Mouse (Mus musculus) c-Kit-negative CD71-positive TER-119-positive erythroid progenitor cells, embryonic 14.5 days (primary cell): ENCODE data around the gene Olfr601.
"Not testable (repeated sequence)": the region's sequence is repeated elsewhere in the genome, so short reads cannot be mapped to it uniquely, and the experiment has no call there.

Source experiments
- DNase-seq: peaks from one replicate; pipeline ENCODE4 v3.0.0-alpha.2; 2013; ENCODE audit warnings: low read depth, low spot score

The Olfr601 gene

DNA sequence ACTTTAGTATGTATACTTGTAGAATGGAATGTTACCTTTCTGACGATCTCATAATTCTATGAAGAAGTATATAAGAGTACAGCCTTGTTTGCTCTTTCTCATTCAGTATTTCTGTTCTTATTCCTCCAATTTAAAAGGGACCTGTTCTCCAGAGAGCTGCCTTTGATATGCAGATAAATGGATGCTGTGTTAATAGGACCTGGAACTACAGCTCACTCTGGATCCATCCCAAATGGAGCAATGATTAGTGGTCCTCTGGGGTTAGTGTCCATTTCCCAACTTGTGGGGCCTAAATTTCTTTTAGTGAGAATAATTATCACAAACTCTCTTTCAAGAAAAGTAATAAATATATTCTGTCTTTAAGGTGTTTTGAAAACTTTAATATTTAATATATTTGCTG lies at the start of gene Olfr601:
Gene Olfr601, minus strand, starts transcription at position 101 of the 400 bp plus-strand sequence.
- DNase-seq: no peak

DNA sequence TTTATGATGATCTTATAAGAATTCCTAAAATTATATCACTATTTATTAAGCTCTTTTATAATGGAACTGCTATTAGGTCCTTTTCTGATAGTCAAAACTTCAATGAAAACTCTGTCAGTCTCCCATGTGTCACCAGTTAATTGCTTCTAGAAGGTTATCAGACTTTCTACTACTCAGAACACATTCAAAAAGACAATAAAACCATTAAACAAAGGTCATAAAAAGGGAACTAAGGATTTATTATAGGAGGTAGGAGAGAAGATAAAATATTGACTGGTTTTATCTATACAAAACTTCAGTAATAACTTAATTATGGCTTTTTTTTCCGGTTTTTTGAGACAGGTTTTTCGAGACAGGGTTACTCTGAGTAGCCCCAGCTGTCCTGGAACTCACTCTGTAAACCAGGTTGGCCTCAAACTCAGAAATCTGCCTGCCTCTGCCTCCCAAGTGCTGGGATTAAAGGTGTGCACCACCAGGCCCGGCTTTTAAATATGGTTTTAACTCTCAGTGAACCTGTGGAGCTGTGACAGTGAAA lies 44.1 kb upstream of the Olfr601 start:
- not testable (repeated sequence) for DNase-seq

DNA sequence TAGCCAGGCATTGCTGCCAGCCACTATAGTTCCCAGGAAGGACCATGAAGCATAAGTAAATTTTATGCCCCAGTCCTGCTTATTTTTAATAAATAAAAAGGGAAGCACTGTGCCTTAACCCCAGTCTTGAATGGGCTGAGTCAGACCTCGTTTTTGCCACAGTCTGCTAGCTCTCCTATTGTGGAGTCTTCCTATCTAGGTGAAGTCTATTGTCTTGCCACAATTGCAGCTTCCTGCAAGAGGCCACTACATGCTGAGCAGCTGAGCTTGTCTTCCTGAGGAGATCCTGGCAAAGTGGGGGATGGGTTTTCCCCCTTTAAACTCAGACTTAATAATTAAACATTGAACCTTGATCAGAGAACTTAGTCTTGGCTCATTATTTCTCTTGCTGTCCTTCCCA lies 36.5 kb upstream of the Olfr601 start:
- DNase-seq: no peak

DNA sequence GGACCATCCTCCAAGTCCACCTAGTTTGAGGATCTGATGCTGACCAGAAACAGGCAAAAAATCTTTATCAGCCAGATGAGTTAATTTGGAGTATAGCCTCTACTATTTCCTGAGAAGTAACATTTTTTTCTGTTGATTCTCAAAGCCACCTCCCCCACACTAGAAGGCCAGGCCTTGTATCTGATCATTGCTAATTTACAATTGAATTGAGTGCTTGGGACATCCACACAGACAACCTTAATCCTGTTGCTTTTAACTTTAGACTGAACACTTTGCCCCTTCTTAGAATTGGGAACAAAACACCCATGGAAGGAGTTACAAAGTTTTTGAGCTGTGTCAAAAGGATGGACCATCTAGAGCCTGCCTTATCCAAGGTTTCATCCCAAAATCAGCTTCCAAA lies 35.3 kb upstream of the Olfr601 start:
- no peak for DNase-seq

DNA sequence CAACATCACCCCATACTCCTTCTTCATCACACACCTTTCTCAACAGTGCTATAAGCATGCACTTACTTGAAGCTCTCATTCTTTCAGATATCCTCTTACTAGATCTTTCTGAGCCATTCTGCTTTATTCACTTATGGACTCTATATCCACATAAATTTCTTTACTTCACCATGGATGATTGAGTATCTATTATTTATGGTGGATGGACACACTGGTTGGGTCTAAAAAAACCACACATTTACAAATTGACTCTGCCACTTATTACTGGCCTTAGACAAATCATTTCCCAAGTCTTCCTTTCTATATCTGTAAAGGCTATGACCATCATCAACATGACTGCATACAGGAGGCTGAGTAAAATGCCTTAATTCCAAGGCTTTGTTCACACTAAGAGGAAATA lies 23.6 kb upstream of the Olfr601 start, which contains the start of gene Olfr603:
Gene Olfr603, minus strand, starts transcription at position 101 of the 400 bp plus-strand sequence.
- no peak for DNase-seq

DNA sequence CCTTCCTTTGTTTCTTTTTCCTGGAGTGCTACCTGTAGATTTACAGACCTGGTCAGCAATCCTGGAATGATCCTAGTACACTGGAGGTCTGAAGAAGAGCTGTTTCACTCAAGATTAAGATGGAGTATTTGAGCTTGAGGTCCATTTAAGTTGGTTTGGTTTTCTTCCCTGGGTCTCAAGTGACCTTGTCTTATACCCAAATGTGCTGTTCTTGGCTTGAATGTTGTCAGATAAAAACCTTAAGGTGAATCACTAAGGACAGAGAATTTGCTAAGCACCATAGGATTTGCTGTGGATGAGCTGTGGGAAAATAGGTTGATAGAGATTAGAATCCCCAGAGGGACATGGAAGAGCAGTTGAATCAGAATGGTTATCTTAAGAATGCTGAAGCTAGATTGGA lies 12.9 kb downstream of the Olfr601 start, which contains the start of gene Olfr600:
Gene Olfr600, minus strand, starts transcription at position 101 of the 400 bp plus-strand sequence.
- DNase-seq: no peak

DNA sequence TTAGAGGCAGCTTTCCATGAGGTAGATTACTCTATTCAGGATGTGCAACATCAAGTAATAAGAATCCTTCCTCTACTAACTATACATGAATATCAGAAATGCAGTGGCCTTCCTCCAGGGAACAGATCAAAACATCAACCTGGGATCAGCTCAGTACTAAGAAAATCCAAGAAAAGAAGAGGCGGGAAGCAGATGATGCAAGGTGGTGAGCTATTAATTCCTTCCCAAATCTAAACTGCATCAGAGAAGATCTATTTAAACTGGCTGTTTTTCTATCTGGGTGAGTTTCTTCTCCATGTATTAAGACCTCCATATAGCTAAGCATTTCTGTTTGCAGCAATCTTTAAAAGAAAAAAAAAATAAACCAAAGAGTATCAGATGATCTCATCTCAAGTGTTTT lies 26.8 kb downstream of the Olfr601 start, which contains the start of gene Olfr599:
Gene Olfr599, plus strand, starts transcription at position 301 of the 400 bp plus-strand sequence.
- DNase-seq: no peak

DNA sequence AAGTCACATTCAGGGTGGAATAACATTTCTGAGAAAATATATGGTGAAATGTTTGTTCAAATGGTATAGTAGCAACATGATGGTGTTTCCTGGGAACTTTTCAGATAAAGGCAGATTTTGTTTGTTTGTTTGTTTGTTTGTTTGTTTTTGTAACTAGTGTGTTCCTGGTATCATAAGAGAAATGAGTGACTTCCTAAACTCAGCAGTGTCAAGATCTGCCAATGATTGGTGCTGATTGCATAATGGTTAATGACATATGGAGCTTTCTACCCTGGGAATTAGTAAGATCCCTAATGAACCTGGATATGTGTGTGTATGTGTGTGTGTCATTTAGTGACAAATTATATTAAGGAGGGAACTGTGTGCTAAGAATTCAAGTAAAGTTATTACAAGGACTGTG lies 39.2 kb downstream of the Olfr601 start, which contains the start of gene Olfr598:
Gene Olfr598, plus strand, starts transcription at position 301 of the 400 bp plus-strand sequence.
- DNase-seq: no peak

DNA sequence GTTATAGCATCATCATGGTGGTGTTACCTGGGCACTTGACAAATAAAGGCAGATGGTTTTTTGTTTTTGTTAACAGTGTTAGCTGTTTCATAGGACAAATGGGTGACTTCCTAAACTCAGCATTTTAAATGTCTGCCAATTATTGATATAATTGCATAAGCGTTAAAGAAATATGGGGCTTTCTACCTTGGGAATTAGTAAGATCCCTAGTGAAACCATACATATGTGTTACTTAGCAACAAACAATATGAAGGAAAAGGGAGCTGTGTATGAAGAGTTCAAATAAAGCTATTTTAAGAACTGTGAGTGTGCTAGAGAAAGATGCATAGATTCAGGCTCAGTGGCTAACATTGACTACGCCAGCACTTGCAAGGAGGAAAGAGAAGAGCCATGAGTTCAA lies 46.4 kb downstream of the Olfr601 start, which contains the start of gene Olfr597:
Gene Olfr597, plus strand, starts transcription at position 301 of the 400 bp plus-strand sequence.
- not testable (repeated sequence) for DNase-seq
